Mouse (Mus musculus) E14TG2a.4 (cell line): ENCODE results near the gene Aif1.

ENCODE experiments used
- H3K27me3 ChIP-seq: 2 replicates; pipeline ENCODE4 v1.6.1; 2014; ENCODE audit warnings: low read length, control low read depth; ENCODE audit not compliant: insufficient read depth
- H3K36me3 ChIP-seq: 2 replicates; pipeline ENCODE4 v1.6.1; 2014; ENCODE audit warnings: low read length, control low read depth; ENCODE audit not compliant: insufficient read depth
- H3K4me1 ChIP-seq: replicated peaks from 2 replicates; pipeline ENCODE4 v1.6.1; 2014; ENCODE audit warnings: low read depth, low read length, control low read depth
- H3K4me3 ChIP-seq: replicated peaks from 2 replicates; pipeline ENCODE4 v1.5.1; 2014; ENCODE audit warnings: mild to moderate bottlenecking, low read length
- H3K9me3 ChIP-seq: 2 replicates; pipeline ENCODE4 v1.6.1; 2014; ENCODE audit warnings: low read length, control low read depth
- CTCF ChIP-seq: conservative IDR thresholded peaks from 2 replicates; pipeline ENCODE4 v1.5.1; 2014; ENCODE audit warnings: low read length
- NANOG ChIP-seq: IDR thresholded peaks from 2 replicates; pipeline ENCODE4 v1.6.1; 2014; ENCODE audit warnings: borderline replicate concordance, low read length, mixed read lengths
- POU5F1 ChIP-seq: IDR thresholded peaks from 2 replicates; pipeline ENCODE4 v1.6.1; 2014; ENCODE audit warnings: low read length, borderline replicate concordance

Aif1 gene

GRCm38 (mm10) chr17:35175968-35176367, at the start of gene Aif1:
Aif1 (minus strand) TSS chr17:35176068.
- H3K36me3 ChIP-seq, result no peaks in the 10 kb centered on the region
- H3K4me3 ChIP-seq, result no peak within 1 kb of the TSS
- TF ChIP-seq CTCF (no peak), POU5F1 (no peak), NANOG (no peak)
- peaks cover 44% of the 10 kb centered on the region for H3K27me3 ChIP-seq
- 0 out of 2 replicates have a peak, but pooled peaks cover 2% of the 10 kb centered on the region for H3K4me1 ChIP-seq
- H3K9me3 ChIP-seq, result no peaks in the 10 kb centered on the region

GRCm38 (mm10) chr17:35225456-35225855, 49.6 kb upstream of the Aif1 start:
- H3K9me3 ChIP-seq, result no peaks in the 10 kb centered on the region
- TF ChIP-seq CTCF, result no peak
- TF ChIP-seq POU5F1, result no peak
- TF ChIP-seq NANOG, result no peak
- peaks cover 8% of the 10 kb centered on the region for H3K27me3 ChIP-seq
- peaks cover 25% of the 10 kb centered on the region for H3K4me1 ChIP-seq
- no peak overlapping the region for H3K4me3 ChIP-seq
- peaks cover 65% of the 10 kb centered on the region for H3K36me3 ChIP-seq

- TF ChIP-seq POU5F1 (no peak), CTCF (no peak), NANOG (no peak)
- H3K9me3 ChIP-seq, result no peaks in the 10 kb centered on the region
- H3K4me3 ChIP-seq, result no peak overlapping the region
- H3K4me1 ChIP-seq, result peaks cover 33% of the 10 kb centered on the region
- peaks cover 61% of the 10 kb centered on the region for H3K36me3 ChIP-seq
- peaks cover 13% of the 10 kb centered on the region for H3K27me3 ChIP-seq
Measured at GRCm38 (mm10) chr17:35224641-35225040, 48.8 kb upstream of the Aif1 start.

GRCm38 (mm10) chr17:35222299-35222698, 46.4 kb upstream of the Aif1 start:
- peaks cover 26% of the 10 kb centered on the region for H3K27me3 ChIP-seq
- no peaks in the 10 kb centered on the region for H3K9me3 ChIP-seq
- no peak for TF ChIP-seq CTCF
- TF ChIP-seq NANOG, result no peak
- TF ChIP-seq POU5F1, result no peak
- peaks cover 38% of the 10 kb centered on the region for H3K36me3 ChIP-seq
- H3K4me1 ChIP-seq, result peaks cover 45% of the 10 kb centered on the region
- no peak overlapping the region for H3K4me3 ChIP-seq

GRCm38 (mm10) chr17:35220156-35220952, 44.5 kb upstream of the Aif1 start, which contains the start of gene Gm16181:
Gm16181 (plus strand) TSS chr17:35220834.
- H3K4me1 ChIP-seq, result peaks cover 40% of the 10 kb centered on the region
- H3K27me3 ChIP-seq, result peaks cover 40% of the 10 kb centered on the region
- TF ChIP-seq POU5F1 (no peak), NANOG (no peak), CTCF (no peak)
- H3K9me3 ChIP-seq, result no peaks in the 10 kb centered on the region
- peak within 1 kb of the TSS; percentile 65 for H3K4me3 ChIP-seq
- peaks cover 32% of the 10 kb centered on the region for H3K36me3 ChIP-seq

GRCm38 (mm10) chr17:35219601-35220041, 43.8 kb upstream of the Aif1 start:
- no peaks in the 10 kb centered on the region for H3K9me3 ChIP-seq
- peaks cover 47% of the 10 kb centered on the region for H3K27me3 ChIP-seq
- peaks cover 40% of the 10 kb centered on the region for H3K4me1 ChIP-seq
- peaks cover 27% of the 10 kb centered on the region for H3K36me3 ChIP-seq
- no peak for TF ChIP-seq POU5F1
- TF ChIP-seq NANOG, result no peak
- TF ChIP-seq CTCF, result no peak
- no peak overlapping the region for H3K4me3 ChIP-seq

GRCm38 (mm10) chr17:35218516-35219193, 42.8 kb upstream of the Aif1 start:
- peaks cover 25% of the 10 kb centered on the region for H3K36me3 ChIP-seq
- peaks cover 40% of the 10 kb centered on the region for H3K4me1 ChIP-seq
- no peak for TF ChIP-seq POU5F1
- no peak for TF ChIP-seq NANOG
- no peak for TF ChIP-seq CTCF
- H3K9me3 ChIP-seq, result no peaks in the 10 kb centered on the region
- H3K27me3 ChIP-seq, result peaks cover 57% of the 10 kb centered on the region
- H3K4me3 ChIP-seq, result no peak overlapping the region

- H3K4me1 ChIP-seq, result no peaks in the 10 kb centered on the region; the same call in 1 of the 2 replicates
- no peak overlapping the region for H3K4me3 ChIP-seq
- no peak for TF ChIP-seq NANOG
- TF ChIP-seq CTCF, result no peak
- no peak for TF ChIP-seq POU5F1
- H3K9me3 ChIP-seq, result no peaks in the 10 kb centered on the region
- H3K36me3 ChIP-seq, result no peaks in the 10 kb centered on the region
- peaks cover 88% of the 10 kb centered on the region for H3K27me3 ChIP-seq
Measured at GRCm38 (mm10) chr17:35213071-35213470, 37.2 kb upstream of the Aif1 start.
